Mouse (Mus musculus): Measurements from ENCODE around the gene F8a.
"Not testable (repeated sequence)": the region's sequence is repeated elsewhere in the genome, so short reads cannot be mapped to it uniquely, and the experiment has no call there.

F8a gene

DNA sequence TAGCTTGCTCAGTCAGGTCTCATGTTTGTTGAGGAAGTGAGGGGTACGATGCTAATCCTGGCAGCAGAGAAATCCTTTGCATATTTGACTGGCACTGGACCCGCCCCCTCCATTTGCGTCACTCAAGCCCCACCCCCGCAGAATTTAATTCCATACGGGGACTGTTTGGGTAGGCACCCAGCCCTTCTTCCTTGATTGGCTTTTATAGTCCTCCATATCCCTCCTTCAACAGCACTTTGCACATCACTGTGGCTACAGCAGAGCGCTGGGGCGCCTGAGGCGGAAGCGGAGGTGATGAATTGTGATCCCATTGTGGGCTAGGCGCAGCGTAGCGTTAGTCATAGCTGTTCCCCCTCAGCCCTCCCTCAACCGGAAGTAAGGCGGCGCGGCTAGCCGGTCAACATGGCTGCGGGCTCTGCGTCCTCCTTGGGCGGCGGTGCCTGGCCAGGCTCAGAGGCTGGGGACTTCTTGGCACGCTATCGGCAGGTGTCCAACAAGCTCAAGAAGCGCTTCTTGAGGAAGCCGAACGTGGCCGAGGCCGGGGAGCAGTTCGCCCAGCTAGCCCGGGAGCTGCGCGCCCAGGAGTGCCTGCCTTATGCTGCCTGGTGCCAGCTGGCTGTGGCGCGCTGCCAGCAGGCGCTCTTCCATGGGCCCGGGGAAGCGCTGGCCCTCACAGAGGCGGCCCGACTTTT is at the start of gene F8a:
Gene F8a, plus strand, starts transcription at position 378 of the 692 bp plus-strand sequence.
- peak; percentile 50 for DNase-seq (ENCODE audit: low read depth)

DNA sequence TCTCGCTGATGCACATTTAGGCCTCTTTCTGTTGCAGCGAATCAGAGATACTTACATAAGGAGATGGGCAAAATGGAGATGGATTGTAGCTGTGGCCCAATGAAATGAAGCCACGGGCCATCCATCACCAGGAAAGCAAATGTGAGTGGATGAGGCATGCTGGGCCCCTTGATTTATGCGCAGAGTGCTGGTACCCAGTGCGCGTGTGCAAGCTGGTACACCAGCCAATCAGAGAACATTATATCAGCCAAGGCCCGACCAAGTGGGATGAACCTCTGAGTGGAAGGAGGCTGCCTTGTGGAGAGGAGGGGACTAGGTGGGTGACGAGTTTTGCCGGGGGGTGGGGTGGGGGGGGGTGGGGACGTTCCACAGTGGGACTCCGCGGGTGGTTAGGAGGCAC is 36.2 kb upstream of the F8a start, which contains the start of gene Xlr3b:
Gene Xlr3b, plus strand, starts transcription at position 274 of the 400 bp plus-strand sequence.
- DNase-seq (ENCODE audit: low read depth), result not testable (repeated sequence)

DNA sequence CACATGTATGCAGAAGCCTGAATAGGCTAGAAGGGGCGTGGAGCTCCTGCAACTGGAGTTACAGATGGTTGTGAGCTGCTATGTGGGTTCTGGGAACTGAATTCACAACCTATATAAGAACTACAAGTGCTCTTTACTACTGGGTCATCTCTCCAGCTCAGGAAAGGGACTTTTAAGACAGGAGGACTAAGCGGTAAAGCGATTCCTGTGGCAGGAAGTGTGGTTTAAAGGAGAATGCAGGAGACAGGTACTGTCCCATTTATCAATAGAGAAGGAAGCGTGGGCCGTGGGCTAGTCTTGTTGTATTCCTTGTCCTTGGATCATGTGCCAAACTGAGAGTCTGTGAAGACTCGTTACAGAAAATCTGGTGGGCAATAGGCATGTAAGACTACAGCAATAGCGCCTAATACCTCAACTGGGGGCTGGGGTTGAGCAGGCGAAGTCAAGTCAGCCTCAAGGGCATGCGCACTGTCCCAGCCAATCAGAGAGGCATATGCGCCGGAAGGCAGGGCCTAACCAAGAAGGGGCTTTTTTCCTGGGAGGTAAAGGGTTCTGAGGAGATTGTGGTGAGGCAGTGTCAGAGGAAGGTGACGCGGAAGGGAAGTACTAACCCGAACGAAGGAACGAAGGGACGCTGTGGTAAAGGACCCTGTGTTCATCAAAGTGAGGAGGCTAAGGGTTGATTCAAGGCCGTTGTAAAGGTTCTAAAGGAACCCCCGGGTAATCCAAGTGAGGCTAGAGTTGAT is 14.1 kb upstream of the F8a start, which contains the start of gene Xlr4b:
Gene Xlr4b, plus strand, starts transcription at position 515 of the 746 bp plus-strand sequence.
- not testable (repeated sequence) for DNase-seq (ENCODE audit: low read depth)

DNA sequence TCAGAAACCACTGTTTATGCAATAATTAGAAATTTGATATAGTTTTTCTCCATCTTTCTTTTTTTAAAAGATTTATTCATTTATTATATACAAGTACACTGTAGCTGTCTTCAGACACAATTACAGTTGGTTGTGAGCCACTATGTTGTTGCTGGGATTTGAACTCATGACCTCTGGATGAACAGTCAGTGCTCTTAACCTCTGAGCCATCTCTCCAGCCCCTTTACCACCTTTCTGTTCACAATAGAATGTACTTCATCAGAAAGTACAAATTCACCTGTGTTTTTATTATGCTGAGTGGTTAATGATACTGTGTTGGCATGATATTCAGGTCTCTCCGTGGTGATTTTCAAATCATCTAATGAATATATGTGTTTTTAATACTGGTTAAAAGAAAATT is 2.7 kb upstream of the F8a start:
- no peak for DNase-seq (ENCODE audit: low read depth)

DNA sequence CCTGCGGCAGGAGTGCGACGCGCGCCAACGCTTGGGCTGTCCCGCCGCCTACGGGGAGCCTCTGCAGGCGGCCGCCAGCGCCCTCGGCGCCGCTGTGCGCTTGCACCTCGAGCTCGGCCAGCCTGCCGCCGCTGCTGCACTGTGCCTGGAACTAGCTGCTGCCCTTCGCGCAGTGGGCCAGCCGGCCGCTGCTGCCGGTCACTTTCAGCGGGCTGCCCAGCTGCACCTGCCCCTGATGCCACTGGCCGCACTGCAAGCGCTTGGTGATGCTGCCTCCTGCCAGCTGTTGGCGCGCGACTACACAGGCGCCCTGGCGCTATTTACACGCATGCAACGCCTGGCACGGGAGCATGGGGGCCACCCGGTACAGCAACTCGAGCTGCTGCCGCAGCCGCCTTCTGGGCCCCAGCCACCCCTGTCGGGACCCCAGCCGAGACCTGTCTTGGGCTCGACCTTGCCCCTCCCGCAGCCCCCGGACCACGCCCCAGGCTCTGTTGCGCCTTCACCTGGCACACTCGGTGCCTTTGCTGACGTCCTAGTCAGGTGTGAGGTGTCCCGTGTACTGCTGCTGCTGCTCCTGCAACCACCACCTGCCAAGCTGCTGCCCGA is 619 bp downstream of the F8a start:
- DNase-seq (ENCODE audit: low read depth), result peak; percentile 10

DNA sequence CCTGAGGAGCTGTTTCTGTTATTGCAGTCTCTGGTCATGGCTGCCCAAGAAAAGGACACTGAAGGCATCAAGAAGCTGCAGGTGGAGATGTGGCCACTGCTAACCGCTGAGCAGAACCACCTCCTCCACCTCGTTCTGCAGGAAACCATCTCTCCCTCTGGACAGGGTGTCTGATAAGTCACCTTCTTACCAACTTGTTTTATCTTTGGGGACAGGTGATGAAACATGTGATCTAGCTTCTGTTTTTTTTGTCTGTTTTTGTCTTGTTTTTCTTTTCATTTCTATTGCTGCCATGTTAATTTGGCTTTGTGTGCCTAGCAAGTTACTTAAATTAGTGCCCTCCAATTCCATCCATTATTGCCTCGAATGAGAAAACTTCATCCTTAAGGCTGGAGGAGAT is 1.2 kb downstream of the F8a start:
- DNase-seq (ENCODE audit: low read depth), result peak; percentile 3

DNA sequence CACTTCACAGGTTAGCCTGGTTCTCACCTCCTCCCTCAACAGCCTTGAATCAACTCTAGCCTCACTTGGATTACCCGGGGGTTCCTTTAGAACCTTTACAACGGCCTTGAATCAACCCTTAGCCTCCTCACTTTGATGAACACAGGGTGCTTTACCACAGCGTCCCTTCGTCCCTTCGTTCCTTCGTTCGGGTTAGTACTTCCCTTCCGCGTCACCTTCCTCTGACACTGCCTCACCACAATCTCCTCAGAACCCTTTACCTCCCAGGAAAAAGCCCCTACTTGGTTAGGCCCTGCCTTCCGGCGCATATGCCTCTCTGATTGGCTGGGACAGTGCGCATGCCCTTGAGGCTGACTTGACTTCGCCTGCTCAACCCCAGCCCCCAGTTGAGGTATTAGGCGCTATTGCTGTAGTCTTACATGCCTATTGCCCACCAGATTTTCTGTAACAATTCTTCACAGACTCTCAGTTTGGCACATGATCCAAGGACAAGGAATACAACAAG is 14.8 kb downstream of the F8a start, which contains the start of gene Xlr4c:
Gene Xlr4c, minus strand, starts transcription at position 310 of the 505 bp plus-strand sequence.
- not testable (repeated sequence) for DNase-seq (ENCODE audit: low read depth)

DNA sequence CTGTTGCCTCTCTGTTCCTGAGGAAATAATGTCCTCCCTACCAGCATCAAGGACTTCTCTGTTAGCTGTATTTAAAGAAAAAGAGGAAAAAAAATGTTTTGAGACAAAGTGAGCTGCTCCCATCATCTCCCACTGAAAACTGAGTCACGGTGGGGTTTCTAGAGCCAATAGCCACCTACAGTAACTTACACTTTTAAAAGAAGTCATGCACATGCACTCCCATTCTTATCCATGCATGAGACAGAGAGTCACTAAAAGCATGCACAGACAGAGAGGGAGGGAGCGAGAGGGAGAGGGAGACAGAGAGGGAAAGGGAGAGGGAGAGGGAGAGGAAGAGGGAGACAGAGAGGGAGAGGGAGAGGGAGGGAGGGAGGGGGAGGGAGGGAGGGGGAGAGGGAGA is 34.3 kb downstream of the F8a start:
- not testable (repeated sequence) for DNase-seq (ENCODE audit: low read depth)

DNA sequence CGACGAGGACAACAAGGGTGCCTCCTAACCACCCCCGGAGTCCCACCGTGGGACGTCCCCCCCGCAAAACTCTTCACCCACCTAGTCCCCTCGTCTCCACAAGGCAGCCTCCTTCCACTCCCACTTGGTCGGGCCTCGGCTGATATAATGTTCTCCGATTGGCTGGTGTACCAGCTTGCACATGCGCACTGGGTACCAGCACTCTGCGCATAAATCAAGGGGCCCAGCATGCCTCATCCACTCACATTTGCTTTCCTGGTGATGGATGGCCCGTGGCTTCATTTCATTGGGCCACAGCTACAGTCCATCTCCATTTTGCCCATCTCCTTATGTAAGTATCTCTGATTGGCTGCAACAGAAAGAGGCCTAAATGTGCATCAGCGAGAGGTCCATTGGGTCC is 37.2 kb downstream of the F8a start, which contains the start of gene Xlr3c:
Gene Xlr3c, minus strand, starts transcription at position 121 of the 400 bp plus-strand sequence.
- not testable (repeated sequence) for DNase-seq (ENCODE audit: low read depth)

All from c-Kit-positive CD71-positive TER-119-negative erythroid progenitor cells, embryonic 14.5 days (primary cell).